Mouse (Mus musculus) MEL (cell line): Measurements from ENCODE around the gene Adamts4. TPM values are rescaled to one million over a fixed set of nuclear protein-coding genes. Genes with fewer than 3 reads are reported as not detected.
A peak's percentile ranks its signal among the peaks of the same experiment; 100 is the strongest.

Experiments used
- DNase-seq: peaks from one replicate; pipeline ENCODE4 v3.0.0; 2011; ENCODE audit warnings: low read depth, low spot score
- H3K27ac ChIP-seq: 2 replicates; pipeline ENCODE4 v1.5.1; 2012; ENCODE audit warnings: low read depth, mild to moderate bottlenecking, control low read depth, low read length, moderate library complexity; ENCODE audit not compliant: control insufficient read depth
- H3K27me3 ChIP-seq, 2 experiments: fragments of 150-350 bp in 1 of 2; sonication (generic) in 1 of 2; 2 replicates each; pipeline ENCODE4 v1.6.1; 2012; ENCODE audit warnings: low read length in 2 of 2, mild to moderate bottlenecking in 2 of 2, improper control_type of control experiment in 1 of 2, moderate library complexity in 1 of 2; ENCODE audit not compliant: insufficient read depth in 2 of 2, control insufficient read depth in 1 of 2
- H3K36me3 ChIP-seq, 2 experiments: 2 replicates each; pipeline ENCODE4 v1.6.1; 2012 to 2014; ENCODE audit warnings: low read length in 2 of 2, improper control_type of control experiment in 1 of 2, inconsistent platforms in 1 of 2, mild to moderate bottlenecking in 1 of 2; ENCODE audit not compliant: insufficient read depth in 2 of 2, control insufficient read depth in 1 of 2
- H3K4me1 ChIP-seq, 2 experiments: fragments of 150-350 bp in 1 of 2; sonication (generic) in 1 of 2; 2 replicates each; pipeline ENCODE4 v1.6.1; 2012; ENCODE audit warnings: low read length in 2 of 2, improper control_type of control experiment in 1 of 2, mild to moderate bottlenecking in 1 of 2; ENCODE audit not compliant: insufficient read depth in 2 of 2, control insufficient read depth in 1 of 2
- H3K4me3 ChIP-seq, 2 experiments: fragments of 150-350 bp in 1 of 2; sonication (generic) in 1 of 2; 2 replicates each; pipeline ENCODE4 v1.5.1; 2012; ENCODE audit warnings: low read depth in 2 of 2, low read length in 2 of 2, mild to moderate bottlenecking in 2 of 2, moderate library complexity in 2 of 2, control low read depth in 1 of 2, improper control_type of control experiment in 1 of 2; ENCODE audit not compliant: control insufficient read depth in 1 of 2, insufficient read depth in 1 of 2
- H3K79me2 ChIP-seq: 2 replicates; pipeline ENCODE4 v1.6.1; 2012; ENCODE audit warnings: mild to moderate bottlenecking, low read length, moderate library complexity; ENCODE audit not compliant: control insufficient read depth, poor library complexity, insufficient read depth
- H3K9ac ChIP-seq: 2 replicates; pipeline ENCODE4 v1.6.1; 2012; ENCODE audit warnings: low read depth, mild to moderate bottlenecking, control low read depth, low read length, moderate library complexity; ENCODE audit not compliant: control insufficient read depth, poor library complexity, severe bottlenecking
- H3K9me3 ChIP-seq: fragments of 150-350 bp; sonication (generic); replicated peaks from 2 replicates; pipeline ENCODE4 v1.6.1; 2012; ENCODE audit warnings: mild to moderate bottlenecking, low read length, improper control_type of control experiment, moderate library complexity; ENCODE audit not compliant: insufficient read depth
- CHD1 ChIP-seq: IDR thresholded peaks from 2 replicates; pipeline ENCODE4 v1.6.1; 2012; ENCODE audit warnings: low read depth, mild to moderate bottlenecking, inconsistent platforms, low read length, improper control_type of control experiment
- E2F4 ChIP-seq: IDR thresholded peaks from 2 replicates; pipeline ENCODE4 v1.6.1; 2011; ENCODE audit warnings: low read depth, low read length, improper control_type of control experiment, borderline replicate concordance
- GABPA ChIP-seq: IDR thresholded peaks from 2 replicates; pipeline ENCODE4 v1.6.1; 2012; ENCODE audit warnings: low read depth, mild to moderate bottlenecking, inconsistent platforms, low read length, improper control_type of control experiment, moderate library complexity
- GATA1 ChIP-seq: IDR thresholded peaks from 2 replicates; pipeline ENCODE4 v1.6.1; 2011; ENCODE audit warnings: low read depth, low read length, improper control_type of control experiment
- MYB ChIP-seq: IDR thresholded peaks from 2 replicates; pipeline ENCODE4 v1.6.1; 2011; ENCODE audit warnings: mild to moderate bottlenecking, low read depth, low read length, improper control_type of control experiment
- NELFE ChIP-seq: IDR thresholded peaks from 2 replicates; pipeline ENCODE4 v1.6.1; 2011; ENCODE audit warnings: low read depth, low read length, improper control_type of control experiment
- POLR2A ChIP-seq, 2 experiments: IDR thresholded peaks; 2 replicates each; pipeline ENCODE4 v1.6.1; 2011 to 2012; ENCODE audit warnings: low read length in 2 of 2, mild to moderate bottlenecking in 2 of 2, control low read depth in 1 of 2, improper control_type of control experiment in 1 of 2, low read depth in 1 of 2, moderate library complexity in 1 of 2; ENCODE audit not compliant: control insufficient read depth in 1 of 2, insufficient read depth in 1 of 2, poor library complexity in 1 of 2
- TCF12 ChIP-seq: IDR thresholded peaks from 2 replicates; pipeline ENCODE4 v1.6.1; 2014; ENCODE audit warnings: low read depth, mild to moderate bottlenecking, inconsistent platforms, low read length, improper control_type of control experiment, moderate library complexity
- USF1 ChIP-seq: IDR thresholded peaks from 2 replicates; pipeline ENCODE4 v1.6.1; 2014; ENCODE audit warnings: low read depth, mild to moderate bottlenecking, inconsistent platforms, low read length, improper control_type of control experiment, moderate library complexity
- ZC3H11A ChIP-seq: IDR thresholded peaks from 2 replicates; pipeline ENCODE4 v1.6.1; 2012; ENCODE audit warnings: low read depth, mild to moderate bottlenecking, inconsistent platforms, low read length, improper control_type of control experiment
- ZKSCAN1 ChIP-seq: IDR thresholded peaks from 2 replicates; pipeline ENCODE4 v1.6.1; 2012; ENCODE audit warnings: low read depth, mild to moderate bottlenecking, inconsistent platforms, low read length, improper control_type of control experiment, moderate library complexity
- ZMIZ1 ChIP-seq: IDR thresholded peaks from 2 replicates; pipeline ENCODE4 v1.6.1; 2012; ENCODE audit warnings: low read depth, mild to moderate bottlenecking, inconsistent platforms, low read length, improper control_type of control experiment, moderate library complexity
- polyA plus RNA-seq, 2 experiments: library from polyadenylated mRNA; stranded (reverse) in 1 of 2; unstranded in 1 of 2; fragments of >175 nt in 1 of 2; fragments of >200 nt in 1 of 2; gene quantifications; 2 replicates each; pipeline versions ENCODE4 v1.2.1 to v1.2.4; 2012; ENCODE audit warnings: low replicate concordance in 2 of 2, low read depth in 1 of 2; ENCODE audit not compliant: insufficient read length in 2 of 2, insufficient read depth in 1 of 2, missing spikeins in 1 of 2
- total RNA-seq: library from RNA; depleted of rRNA; stranded (reverse); fragments of 300-350 nt; gene quantifications from 2 replicates; pipeline ENCODE4 v1.2.3, GENCODE M21; 2012

The Adamts4 gene
- total and polyA plus RNA-seq, 3 experiments, result 0.03 TPM; not detected in 2

DNA sequence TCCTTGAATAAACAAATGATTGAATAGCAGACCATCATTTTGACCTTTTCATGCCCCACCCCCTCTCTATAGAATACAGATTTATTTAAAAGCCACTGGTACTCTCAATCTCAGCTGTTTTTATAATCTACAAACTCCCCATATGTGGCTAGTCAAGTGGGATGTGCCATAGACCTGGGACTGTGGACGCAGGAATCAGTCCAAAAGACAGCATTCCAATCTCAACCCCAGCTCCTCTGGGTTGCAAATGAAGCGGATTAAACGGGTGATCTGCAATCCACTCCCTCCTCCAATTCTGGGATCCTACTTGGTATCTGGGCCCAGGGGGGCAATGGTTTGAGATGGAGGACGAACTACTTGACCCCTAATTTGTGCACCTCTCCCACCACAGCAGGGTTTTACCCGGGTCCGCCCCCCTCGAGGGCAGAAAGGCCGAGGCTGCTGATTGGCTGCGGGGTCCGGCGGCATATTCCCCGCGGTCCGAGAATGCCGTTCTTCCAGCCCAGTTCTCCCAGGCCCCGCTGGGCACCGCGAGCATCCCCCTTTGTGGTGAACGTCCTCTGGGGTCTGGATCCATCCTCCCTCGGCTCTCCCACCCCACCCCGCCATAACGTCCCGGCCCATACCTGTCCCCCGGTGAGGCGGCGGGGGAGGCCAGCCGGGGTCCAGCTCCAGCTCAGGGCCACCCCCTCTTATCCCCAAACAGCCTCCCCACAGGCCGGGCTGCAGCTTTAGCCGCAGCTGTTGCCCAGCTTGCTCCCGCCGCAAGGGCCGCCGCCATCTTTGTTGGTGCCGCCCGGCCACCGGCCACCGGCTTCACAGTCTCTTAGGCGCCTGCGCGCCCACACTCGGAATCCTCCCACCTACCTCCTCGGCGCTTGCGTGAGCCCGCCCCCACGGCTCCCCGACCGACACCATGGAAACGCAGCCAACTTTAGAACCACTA is 37.2 kb downstream of the Adamts4 start, which contains the start of gene Usp21 (continued):
- TF ChIP-seq ZC3H11A, result no peak

DNA sequence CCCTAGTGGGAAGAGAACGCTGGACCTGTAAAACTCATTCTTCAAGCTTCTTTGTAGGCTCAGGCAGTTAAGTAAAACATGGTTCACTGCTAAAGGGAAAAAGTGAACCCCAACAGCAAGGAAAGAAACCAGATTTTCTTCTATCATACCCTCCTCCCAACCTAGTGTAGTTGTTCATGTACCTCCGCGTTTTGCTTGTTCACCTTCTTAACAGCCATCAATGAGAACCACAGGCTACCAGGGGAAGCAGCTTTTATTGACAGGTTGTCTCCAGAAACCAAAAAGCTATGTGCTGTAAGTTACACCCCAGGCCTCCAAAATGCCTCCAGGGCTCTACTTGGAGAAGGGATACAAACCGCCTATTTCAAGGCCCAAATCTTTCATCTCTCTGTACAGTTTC is 38.1 kb downstream of the Adamts4 start:
- TF ChIP-seq TCF12, result no peak
- no peak for TF ChIP-seq POLR2A (IDR thresholded peaks at IDR 0.05; ENCODE audit: control insufficient read depth in 1 of 2, insufficient read depth in 1 of 2, low read depth in 1 of 2, low read length in 2 of 2, poor library complexity in 1 of 2)
- no peak for TF ChIP-seq MYB
- TF ChIP-seq ZMIZ1, result no peak
- TF ChIP-seq E2F4, result no peak
- no peak for TF ChIP-seq ZKSCAN1
- TF ChIP-seq ZC3H11A, result no peak
- TF ChIP-seq CHD1, result no peak
- no peak for TF ChIP-seq GATA1
- TF ChIP-seq USF1, result no peak
- TF ChIP-seq GABPA, result no peak
- H3K9me3 ChIP-seq, result no peaks in the 10 kb centered on the region
- H3K4me3 ChIP-seq, result no peak overlapping the region
- H3K36me3 ChIP-seq, result peaks cover 0 to 9% of the 10 kb centered on the region in 2 experiments; a peak in 2 of 4 replicates
- peaks cover 14% of the 10 kb centered on the region for H3K79me2 ChIP-seq
- no peak overlapping the region for H3K9ac ChIP-seq
- no peaks in the 10 kb centered on the region for H3K27me3 ChIP-seq
- H3K4me1 ChIP-seq, result peaks cover 0 to 8% of the 10 kb centered on the region in 2 experiments
- no peak for DNase-seq
- no peak overlapping the region for H3K27ac ChIP-seq

GRCm38 (mm10) chr1:171293351-171293750 is 43.1 kb downstream of the Adamts4 start:
- H3K4me1 ChIP-seq, result peaks cover 0 to 9% of the 10 kb centered on the region in 2 experiments; a peak in 3 of 4 replicates
- DNase-seq, result no peak
- peaks cover 0 to 14% of the 10 kb centered on the region in 2 experiments; a peak in 2 of 4 replicates for H3K36me3 ChIP-seq
- no peak overlapping the region for H3K27ac ChIP-seq
- TF ChIP-seq NELFE (no peak), CHD1 (0 out of 2 replicates have a peak, but pooled peaks have one; percentile 5)
- TF ChIP-seq, all 39 proteins: peak for 1
- Histone ChIP-seq H3K27me3 (no peaks in the 10 kb centered on the region; a peak in 1 of 4 replicates), H3K4me3 (peak overlapping the region in 1 of 2 experiments; percentile 83; a peak in 3 of 4 replicates), H3K9me3 (no peaks in the 10 kb centered on the region), H3K79me2 (peaks cover 14% of the 10 kb centered on the region), H3K9ac (no peak overlapping the region)
